Mouse (Mus musculus): ENCODE data around the gene Shbg.

DNA sequence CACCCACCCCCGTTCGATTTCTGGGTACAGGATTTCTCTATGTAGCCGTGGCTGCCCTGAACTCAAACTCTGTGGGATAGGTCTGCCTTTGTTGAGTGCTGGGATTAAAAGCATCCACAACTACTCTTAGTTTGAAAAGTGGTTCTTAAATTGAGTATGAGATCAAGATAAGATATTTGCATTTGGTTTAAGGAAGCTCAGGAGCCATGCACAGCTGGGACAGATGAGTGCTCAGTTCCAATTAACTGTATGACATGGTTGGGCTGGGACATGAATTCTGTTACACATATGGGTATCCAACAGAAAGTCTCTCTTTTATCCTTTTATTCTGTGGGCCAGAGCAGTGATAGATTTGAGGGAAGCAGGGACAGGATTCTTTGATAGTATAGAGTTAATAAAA, 17.8 kb upstream of the Shbg start:
- no peak for TF ChIP-seq CTCF (IDR thresholded peaks at IDR 0.05; ENCODE audit: control insufficient read depth, insufficient read depth, insufficient replicate concordance, low read depth, low read length)
- TF ChIP-seq POLR2A (IDR thresholded peaks at IDR 0.05; ENCODE audit: control insufficient read depth, low read depth, low read length) = no peak
